Mouse (Mus musculus): Measurements from ENCODE around the gene Otof. TPM values are rescaled to one million over a fixed set of nuclear protein-coding genes. Genes with fewer than 3 reads are reported as not detected.

Otof gene
- polyA plus RNA-seq, 2 experiments = 0.01 TPM; not detected in 1

- DNase-seq (ENCODE audit: low read depth in 3 of 3, low spot score in 3 of 3) (no peak), ATAC-seq (ENCODE audit: insufficient read depth) (no peak)
- no peak overlapping the region for H3K4me3 ChIP-seq (ENCODE audit: insufficient read depth in 1 of 2, low read depth in 2 of 2, low read length in 2 of 2)
- no peaks in the 10 kb centered on the region for H3K36me3 ChIP-seq (replicated peaks; ENCODE audit: control insufficient read depth, insufficient read depth, low read depth)
- H3K4me2 ChIP-seq (ENCODE audit: low read depth) = no peak overlapping the region
- H3K27me3 ChIP-seq (ENCODE audit: control insufficient read depth, insufficient read depth, low read length) = no peaks in the 10 kb centered on the region
- WGBS (ENCODE audit: insufficient replicate concordance) = 57% methylated on average over 7 of the region's 7 CpGs
- H3K27ac ChIP-seq = no peak overlapping the region
- H3K9ac ChIP-seq (replicated peaks) = no peak overlapping the region
- no peaks in the 10 kb centered on the region for H3K4me1 ChIP-seq (replicated peaks; ENCODE audit: control insufficient read depth in 2 of 2, insufficient read depth in 2 of 2, low read length in 1 of 2)
- TF ChIP-seq CTCF (IDR thresholded peaks at IDR 0.05; ENCODE audit: low read depth) (no peak), EP300 (IDR thresholded peaks at IDR 0.05; ENCODE audit: low read depth) (no peak)
- no peaks in the 10 kb centered on the region for H3K9me3 ChIP-seq (ENCODE audit: control insufficient read depth, low read length)
Measured at GRCm38 (mm10) chr5:30356647-30357046, 105.1 kb downstream of the Otof start.

GRCm38 (mm10) chr5:30355559-30356159, 106.1 kb downstream of the Otof start:
- Histone ChIP-seq H3K9me3 (ENCODE audit: control insufficient read depth, low read length) (no peaks in the 10 kb centered on the region), H3K4me1 (replicated peaks; ENCODE audit: control insufficient read depth in 2 of 2, insufficient read depth in 2 of 2, low read length in 1 of 2) (no peaks in the 10 kb centered on the region), H3K4me3 (ENCODE audit: insufficient read depth in 1 of 2, low read depth in 2 of 2, low read length in 2 of 2) (no peak overlapping the region), H3K9ac (replicated peaks) (no peak overlapping the region), H3K27me3 (ENCODE audit: control insufficient read depth, insufficient read depth, low read length) (no peaks in the 10 kb centered on the region), H3K36me3 (replicated peaks; ENCODE audit: control insufficient read depth, insufficient read depth, low read depth) (no peaks in the 10 kb centered on the region), H3K27ac (no peak overlapping the region), H3K4me2 (ENCODE audit: low read depth) (no peak overlapping the region)
- no peak for TF ChIP-seq EP300 (IDR thresholded peaks at IDR 0.05; ENCODE audit: low read depth)
- no peak for TF ChIP-seq CTCF (IDR thresholded peaks at IDR 0.05; ENCODE audit: low read depth)
- DNase-seq (ENCODE audit: low read depth in 3 of 3, low spot score in 3 of 3) (no peak), ATAC-seq (ENCODE audit: insufficient read depth) (no peak)
- WGBS (ENCODE audit: insufficient replicate concordance) = 71% methylated on average over 14 of the region's 14 CpGs

- Histone ChIP-seq H3K27ac (no peak overlapping the region), H3K36me3 (replicated peaks; ENCODE audit: control insufficient read depth, insufficient read depth, low read depth) (no peaks in the 10 kb centered on the region), H3K27me3 (ENCODE audit: control insufficient read depth, insufficient read depth, low read length) (no peaks in the 10 kb centered on the region), H3K9me3 (ENCODE audit: control insufficient read depth, low read length) (no peaks in the 10 kb centered on the region), H3K4me3 (ENCODE audit: insufficient read depth in 1 of 2, low read depth in 2 of 2, low read length in 2 of 2) (no peak overlapping the region), H3K9ac (replicated peaks) (no peak overlapping the region), H3K4me2 (ENCODE audit: low read depth) (no peak overlapping the region), H3K4me1 (replicated peaks; ENCODE audit: control insufficient read depth in 2 of 2, insufficient read depth in 2 of 2, low read length in 1 of 2) (no peaks in the 10 kb centered on the region)
- WGBS (ENCODE audit: insufficient replicate concordance) = 55% methylated on average over 7 of the region's 7 CpGs
- DNase-seq (ENCODE audit: low read depth in 3 of 3, low spot score in 3 of 3) (no peak), ATAC-seq (ENCODE audit: insufficient read depth) (no peak)
- TF ChIP-seq CTCF (IDR thresholded peaks at IDR 0.05; ENCODE audit: low read depth) (no peak), EP300 (IDR thresholded peaks at IDR 0.05; ENCODE audit: low read depth) (no peak)
Measured at GRCm38 (mm10) chr5:30355114-30355513, 106.6 kb downstream of the Otof start.

GRCm38 (mm10) chr5:30353605-30354004, 108.1 kb downstream of the Otof start:
- Histone ChIP-seq H3K4me3 (ENCODE audit: insufficient read depth in 1 of 2, low read depth in 2 of 2, low read length in 2 of 2) (no peak overlapping the region), H3K4me2 (ENCODE audit: low read depth) (no peak overlapping the region), H3K9me3 (ENCODE audit: control insufficient read depth, low read length) (no peaks in the 10 kb centered on the region), H3K4me1 (replicated peaks; ENCODE audit: control insufficient read depth in 2 of 2, insufficient read depth in 2 of 2, low read length in 1 of 2) (no peaks in the 10 kb centered on the region), H3K27me3 (ENCODE audit: control insufficient read depth, insufficient read depth, low read length) (no peaks in the 10 kb centered on the region), H3K36me3 (replicated peaks; ENCODE audit: control insufficient read depth, insufficient read depth, low read depth) (no peaks in the 10 kb centered on the region), H3K27ac (no peak overlapping the region), H3K9ac (replicated peaks) (no peak overlapping the region)
- no peak for DNase-seq (ENCODE audit: low read depth in 3 of 3, low spot score in 3 of 3)
- ATAC-seq (ENCODE audit: insufficient read depth) = no peak
- TF ChIP-seq CTCF (IDR thresholded peaks at IDR 0.05; ENCODE audit: low read depth) = no peak
- no peak for TF ChIP-seq EP300 (IDR thresholded peaks at IDR 0.05; ENCODE audit: low read depth)
- WGBS (ENCODE audit: insufficient replicate concordance) = 41% methylated on average over 3 of the region's 3 CpGs

GRCm38 (mm10) chr5:30343886-30344285, 117.8 kb downstream of the Otof start:
- WGBS (ENCODE audit: insufficient replicate concordance) = 25% methylated on average over 5 of the region's 5 CpGs
- Histone ChIP-seq H3K9ac (replicated peaks) (no peak overlapping the region), H3K36me3 (replicated peaks; ENCODE audit: control insufficient read depth, insufficient read depth, low read depth) (no peaks in the 10 kb centered on the region), H3K27me3 (ENCODE audit: control insufficient read depth, insufficient read depth, low read length) (peaks cover 6% of the 10 kb centered on the region), H3K4me1 (replicated peaks; ENCODE audit: control insufficient read depth in 2 of 2, insufficient read depth in 2 of 2, low read length in 1 of 2) (no peaks in the 10 kb centered on the region), H3K27ac (no peak overlapping the region), H3K4me2 (ENCODE audit: low read depth) (no peak overlapping the region), H3K9me3 (ENCODE audit: control insufficient read depth, low read length) (no peaks in the 10 kb centered on the region), H3K4me3 (ENCODE audit: insufficient read depth in 1 of 2, low read depth in 2 of 2, low read length in 2 of 2) (no peak overlapping the region)
- DNase-seq (ENCODE audit: low read depth in 3 of 3, low spot score in 3 of 3) = no peak
- no peak for ATAC-seq (ENCODE audit: insufficient read depth)
- no peak for TF ChIP-seq CTCF (IDR thresholded peaks at IDR 0.05; ENCODE audit: low read depth)
- TF ChIP-seq EP300 (IDR thresholded peaks at IDR 0.05; ENCODE audit: low read depth) = no peak
